Mouse (Mus musculus): ENCODE data around the gene Rfx3.

The Rfx3 gene

GRCm38 (mm10) chr19:27905976-27906375, 105.0 kb downstream of the Rfx3 start:
- DNase-seq (ENCODE audit: low read depth, low spot score), result no peak

- no peak for DNase-seq (ENCODE audit: low read depth, low spot score)
These were observed 105.8 kb downstream of the Rfx3 start for GRCm38 (mm10) chr19:27905172-27905571.

GRCm38 (mm10) chr19:27904655-27905054, 106.3 kb downstream of the Rfx3 start:
- DNase-seq (ENCODE audit: low read depth, low spot score), result peak; percentile 52

GRCm38 (mm10) chr19:27904209-27904608, 106.8 kb downstream of the Rfx3 start:
- DNase-seq (ENCODE audit: low read depth, low spot score), result no peak

GRCm38 (mm10) chr19:27902601-27903000, 108.4 kb downstream of the Rfx3 start:
- no peak for DNase-seq (ENCODE audit: low read depth, low spot score)

GRCm38 (mm10) chr19:27901693-27902092, 109.3 kb downstream of the Rfx3 start:
- DNase-seq (ENCODE audit: low read depth, low spot score), result no peak

GRCm38 (mm10) chr19:27884520-27884919, 126.4 kb downstream of the Rfx3 start:
- DNase-seq (ENCODE audit: low read depth, low spot score), result no peak

- DNase-seq (ENCODE audit: low read depth, low spot score), result no peak
These were observed 133.5 kb downstream of the Rfx3 start for GRCm38 (mm10) chr19:27877429-27877828.

GRCm38 (mm10) chr19:27870794-27871193, 140.2 kb downstream of the Rfx3 start:
- no peak for DNase-seq (ENCODE audit: low read depth, low spot score)

GRCm38 (mm10) chr19:27859641-27860040, 151.3 kb downstream of the Rfx3 start:
- DNase-seq (ENCODE audit: low read depth, low spot score), result no peak

GRCm38 (mm10) chr19:27848946-27849345, 162.0 kb downstream of the Rfx3 start:
- no peak for DNase-seq (ENCODE audit: low read depth, low spot score)

- DNase-seq (ENCODE audit: low read depth, low spot score), result no peak
These were observed 163.9 kb downstream of the Rfx3 start for GRCm38 (mm10) chr19:27847055-27847454.

- no peak for DNase-seq (ENCODE audit: low read depth, low spot score)
These were observed 172.3 kb downstream of the Rfx3 start for GRCm38 (mm10) chr19:27838635-27839034.

- DNase-seq (ENCODE audit: low read depth, low spot score), result no peak
These were observed 172.9 kb downstream of the Rfx3 start for GRCm38 (mm10) chr19:27838041-27838440.

- no peak for DNase-seq (ENCODE audit: low read depth, low spot score)
These were observed 178.5 kb downstream of the Rfx3 start for GRCm38 (mm10) chr19:27832448-27832847.

- no peak for DNase-seq (ENCODE audit: low read depth, low spot score)
These were observed 182.7 kb downstream of the Rfx3 start for GRCm38 (mm10) chr19:27828316-27828715.

- DNase-seq (ENCODE audit: low read depth, low spot score), result no peak
These were observed 193.3 kb downstream of the Rfx3 start for GRCm38 (mm10) chr19:27817661-27818060.

- DNase-seq (ENCODE audit: low read depth, low spot score), result peak; percentile 12
These were observed 230.9 kb downstream of the Rfx3 start for GRCm38 (mm10) chr19:27780030-27780429.

- DNase-seq (ENCODE audit: low read depth, low spot score), result no peak
These were observed 240.2 kb downstream of the Rfx3 start for GRCm38 (mm10) chr19:27770716-27771265.

GRCm38 (mm10) chr19:27768444-27768843, 242.5 kb downstream of the Rfx3 start:
- no peak for DNase-seq (ENCODE audit: low read depth, low spot score)

GRCm38 (mm10) chr19:27760309-27760708, 250.7 kb downstream of the Rfx3 start:
- no peak for DNase-seq (ENCODE audit: low read depth, low spot score)

- no peak for DNase-seq (ENCODE audit: low read depth, low spot score)
These were observed 251.6 kb downstream of the Rfx3 start for GRCm38 (mm10) chr19:27759347-27759746.

- no peak for DNase-seq (ENCODE audit: low read depth, low spot score)
These were observed 263.7 kb downstream of the Rfx3 start for GRCm38 (mm10) chr19:27747301-27747700.

GRCm38 (mm10) chr19:27738908-27739307, 272.1 kb downstream of the Rfx3 start:
- no peak for DNase-seq (ENCODE audit: low read depth, low spot score)
